Mouse (Mus musculus) kidney, postnatal 36 days (tissue): ENCODE data around the gene Dmrt2.

Experiments
- DNase-seq, 2 experiments: peaks; one replicate each; pipeline ENCODE4 v3.0.0; 2021 to 2022; ENCODE audit warnings: mixed read lengths in 2 of 2

Gene Dmrt2

GRCm38 (mm10) chr19:25672101-25672950, at the start of gene Dmrt2:
Gene Dmrt2, plus strand, starts transcription at chr19:25672411.
- peak; percentile 33 to 50 for DNase-seq

GRCm38 (mm10) chr19:25628490-25628889, 43.7 kb upstream of the Dmrt2 start:
- peak; percentile 55 to 86 for DNase-seq

GRCm38 (mm10) chr19:25635119-25635518, 37.1 kb upstream of the Dmrt2 start:
- DNase-seq: no peak

GRCm38 (mm10) chr19:25635622-25636244, 36.5 kb upstream of the Dmrt2 start:
- DNase-seq: peak; percentile 64 to 81

- no peak for DNase-seq
These were observed 33.3 kb upstream of the Dmrt2 start for GRCm38 (mm10) chr19:25638766-25639361.

- DNase-seq: no peak
These were observed 30.4 kb upstream of the Dmrt2 start for GRCm38 (mm10) chr19:25641786-25642185.

GRCm38 (mm10) chr19:25647136-25647535, 25.1 kb upstream of the Dmrt2 start:
- DNase-seq: no peak

- no peak for DNase-seq
These were observed 23.5 kb upstream of the Dmrt2 start for GRCm38 (mm10) chr19:25648701-25649100.

GRCm38 (mm10) chr19:25650474-25650873, 21.7 kb upstream of the Dmrt2 start:
- DNase-seq: no peak

GRCm38 (mm10) chr19:25652560-25652959, 19.7 kb upstream of the Dmrt2 start:
- no peak for DNase-seq

- DNase-seq: no peak
These were observed 18.0 kb upstream of the Dmrt2 start for GRCm38 (mm10) chr19:25654034-25654749.

GRCm38 (mm10) chr19:25665486-25666339, 6.5 kb upstream of the Dmrt2 start:
- no peak for DNase-seq

GRCm38 (mm10) chr19:25667836-25668235, 4.4 kb upstream of the Dmrt2 start:
- no peak for DNase-seq

- DNase-seq: no peak
These were observed 2.5 kb upstream of the Dmrt2 start for GRCm38 (mm10) chr19:25669593-25670248.

GRCm38 (mm10) chr19:25670571-25671285, 1.5 kb upstream of the Dmrt2 start:
- no peak for DNase-seq

GRCm38 (mm10) chr19:25671681-25672080, 530 bp upstream of the Dmrt2 start:
- no peak for DNase-seq

- peak; percentile 5 to 54 for DNase-seq
These were observed 1.2 kb downstream of the Dmrt2 start for GRCm38 (mm10) chr19:25673224-25674055.

- DNase-seq: no peak
These were observed 1.8 kb downstream of the Dmrt2 start for GRCm38 (mm10) chr19:25674056-25674420.

GRCm38 (mm10) chr19:25674744-25675143, 2.5 kb downstream of the Dmrt2 start:
- DNase-seq: no peak

- no peak for DNase-seq
These were observed 3.7 kb downstream of the Dmrt2 start for GRCm38 (mm10) chr19:25675866-25676440.
